Mouse (Mus musculus) liver, postnatal 0 days (tissue): ENCODE results near the gene Mafk. TPM values are rescaled to one million over a fixed set of nuclear protein-coding genes. Genes with fewer than 3 reads are reported as not detected.
"Not testable (repeated sequence)": the region's sequence is repeated elsewhere in the genome, so short reads cannot be mapped to it uniquely, and the experiment has no call there.

Source experiments
- ATAC-seq: fragments of 200-750 bp; cut with Nextera tagmentation; 2 replicates; pipeline ENCODE4 v1.8.0; 2017; ENCODE audit warnings: mild to moderate bottlenecking, moderate library complexity
- DNase-seq: peaks from one replicate; pipeline ENCODE4 v3.0.0-alpha.2; 2016
- H3K27ac ChIP-seq: fragments of 300-500 bp; sonication (generic); 2 replicates; pipeline ENCODE4 v1.5.1; 2014; ENCODE audit warnings: antibody characterized with exemption, moderate library complexity, mild to moderate bottlenecking, low read depth
- H3K27me3 ChIP-seq: fragments of 300-500 bp; sonication (generic); 2 replicates; pipeline ENCODE4 v1.6.1; 2014; ENCODE audit warnings: low read length, control low read depth, mixed read lengths; ENCODE audit not compliant: insufficient read depth
- H3K36me3 ChIP-seq: fragments of 300-500 bp; sonication (generic); replicated peaks from 2 replicates; pipeline ENCODE4 v1.6.1; 2014; ENCODE audit warnings: mild to moderate bottlenecking, control low read depth, low read length, moderate library complexity, mixed read lengths; ENCODE audit not compliant: insufficient read depth
- H3K4me1 ChIP-seq: fragments of 300-500 bp; sonication (generic); 2 replicates; pipeline ENCODE4 v1.6.1; 2014; ENCODE audit warnings: antibody characterized with exemption, mild to moderate bottlenecking, control low read depth; ENCODE audit not compliant: insufficient read depth
- H3K4me2 ChIP-seq: fragments of 300-500 bp; sonication (generic); 2 replicates; pipeline ENCODE4 v1.6.1; 2014; ENCODE audit warnings: low read depth, mild to moderate bottlenecking, low read length, moderate library complexity, mixed read lengths
- H3K4me3 ChIP-seq: fragments of 300-500 bp; sonication (generic); 2 replicates; pipeline ENCODE4 v1.5.1; 2014; ENCODE audit warnings: low read depth, low read length
- H3K9ac ChIP-seq: fragments of 300-500 bp; sonication (generic); replicated peaks from 2 replicates; pipeline ENCODE4 v1.6.1; 2014; ENCODE audit warnings: mild to moderate bottlenecking, moderate library complexity
- H3K9me3 ChIP-seq: fragments of 300-500 bp; sonication (generic); 2 replicates; pipeline ENCODE4 v1.6.1; 2016; ENCODE audit warnings: mild to moderate bottlenecking, control low read depth, low read length, mixed read lengths
- CTCF ChIP-seq: sonication (generic); IDR thresholded peaks from 2 replicates; pipeline ENCODE4 v1.5.1; 2016; ENCODE audit warnings: antibody characterized with exemption, low read depth
- EP300 ChIP-seq: IDR thresholded peaks from 2 replicates; pipeline ENCODE4 v1.6.1; 2016; ENCODE audit warnings: antibody characterized with exemption, low read depth, mild to moderate bottlenecking
- WGBS: fragments of 180-500 bp; shearing (Covaris S2); extraction: QIAGEN DNeasy Blood & Tissue Kit; methylation state at CpG from one replicate; pipeline ENCODE4 v1.1.7; 2014; ENCODE audit not compliant: insufficient replicate concordance; 5-methylcytosine and 5-hydroxymethylcytosine counted together
- polyA plus RNA-seq: library from polyadenylated mRNA; unstranded; fragments of >200 nt; fragmentation: Nextera tagmentation; extraction: Ambion mirVana; gene quantifications from 2 replicates; pipeline ENCODE4 v1.2.1, GENCODE M21; 2015

Mafk gene
- 15.7 and 19.1 TPM in 2 replicates for polyA plus RNA-seq

DNA sequence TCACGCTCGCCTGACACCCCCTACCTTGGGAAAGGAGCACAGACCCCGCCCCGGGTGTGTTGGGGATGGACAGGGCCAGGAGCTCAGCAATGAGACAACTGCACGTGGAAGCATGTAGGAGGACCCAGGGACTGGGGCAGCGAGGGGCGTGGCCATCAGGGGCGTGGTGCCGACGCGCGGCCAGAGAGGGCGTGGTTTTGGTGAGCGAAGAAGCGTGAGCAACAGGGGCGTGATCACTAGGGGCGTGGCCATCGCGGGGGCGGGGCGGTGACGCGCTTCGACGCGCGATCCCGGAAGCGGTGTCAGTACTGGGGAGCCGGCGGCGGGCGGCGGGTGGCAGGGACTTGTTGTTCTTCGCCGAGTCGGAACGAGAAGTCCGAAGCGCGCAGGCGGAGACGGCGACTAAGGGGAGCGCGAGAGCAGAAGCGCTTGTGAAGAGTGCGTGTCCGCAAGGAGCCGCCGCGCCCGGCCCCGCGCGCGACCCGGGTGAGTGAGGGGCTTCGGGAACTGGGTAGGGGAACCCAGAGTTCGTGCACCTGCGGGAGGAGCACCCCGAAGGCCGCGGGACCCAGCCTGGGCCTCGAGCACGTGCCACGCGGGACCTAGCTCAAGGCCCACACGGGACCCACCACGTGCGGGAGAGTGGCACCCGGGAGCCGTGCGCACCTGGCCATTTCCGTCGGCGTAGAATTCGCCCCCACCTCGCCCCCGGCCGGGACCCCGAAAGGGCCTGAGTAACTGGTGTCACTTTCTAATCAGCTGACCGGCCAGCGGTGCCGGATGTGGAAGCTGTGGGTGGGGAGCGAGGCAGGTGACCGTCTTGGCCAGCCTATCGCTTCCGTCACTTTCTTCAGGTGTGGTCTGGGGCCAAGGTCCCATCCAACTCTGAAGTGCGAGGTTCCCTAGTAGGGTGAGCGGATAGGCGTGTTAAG lies at the start of gene Mafk:
Gene Mafk (plus strand): TSS at position 287 of the 932 bp plus-strand sequence.
- H3K9me3 ChIP-seq, result no peaks in the 10 kb centered on the region
- WGBS, result 4% methylated on average over 91 of the region's 92 CpGs
- DNase-seq, result peak; percentile 100
- peak within 1 kb of the TSS; percentile 100 for H3K4me3 ChIP-seq
- peaks cover 8% of the 10 kb centered on the region; the same call in 1 of the 2 replicates for H3K36me3 ChIP-seq
- H3K4me1 ChIP-seq, result peaks cover 54% of the 10 kb centered on the region
- H3K4me2 ChIP-seq, result peak within 1 kb of the TSS; percentile 94
- TF ChIP-seq EP300, result no peak; the same call in 1 of the 2 replicates
- TF ChIP-seq CTCF, result peak; percentile 42
- H3K27ac ChIP-seq, result peak within 1 kb of the TSS; percentile 99
- peak; percentile 89 for ATAC-seq
- H3K9ac ChIP-seq, result peak within 1 kb of the TSS; percentile 100
- H3K27me3 ChIP-seq, result no peaks in the 10 kb centered on the region

DNA sequence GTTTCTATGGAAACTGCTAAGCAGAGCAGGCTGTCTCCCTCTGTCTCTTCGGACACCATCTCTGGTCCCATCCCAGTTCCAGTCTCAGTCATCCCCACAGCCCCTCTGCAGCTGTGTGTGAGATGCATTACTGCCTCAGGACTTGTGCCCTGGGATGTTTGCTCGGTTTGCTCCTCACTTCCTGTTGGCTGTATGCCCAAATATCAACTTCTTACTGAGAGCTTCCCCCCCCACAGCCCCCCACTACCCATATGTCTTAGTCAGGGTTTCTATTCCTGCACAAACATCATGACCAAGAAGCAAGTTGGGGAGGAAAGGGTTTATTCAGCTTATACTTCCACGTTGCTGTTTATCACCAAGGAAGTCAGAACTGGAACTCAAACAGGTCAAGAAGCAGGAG lies 48.7 kb upstream of the Mafk start:
- DNase-seq, H3K36me3 ChIP-seq, ATAC-seq, H3K4me3 ChIP-seq, H3K4me2 ChIP-seq, H3K27ac ChIP-seq, H3K9me3 ChIP-seq, H3K27me3 ChIP-seq, H3K9ac ChIP-seq: not testable (repeated sequence)
- H3K4me1 ChIP-seq, result peaks cover 14% of the 10 kb centered on the region
- 42% methylated on average over 3 of the region's 3 CpGs for WGBS

DNA sequence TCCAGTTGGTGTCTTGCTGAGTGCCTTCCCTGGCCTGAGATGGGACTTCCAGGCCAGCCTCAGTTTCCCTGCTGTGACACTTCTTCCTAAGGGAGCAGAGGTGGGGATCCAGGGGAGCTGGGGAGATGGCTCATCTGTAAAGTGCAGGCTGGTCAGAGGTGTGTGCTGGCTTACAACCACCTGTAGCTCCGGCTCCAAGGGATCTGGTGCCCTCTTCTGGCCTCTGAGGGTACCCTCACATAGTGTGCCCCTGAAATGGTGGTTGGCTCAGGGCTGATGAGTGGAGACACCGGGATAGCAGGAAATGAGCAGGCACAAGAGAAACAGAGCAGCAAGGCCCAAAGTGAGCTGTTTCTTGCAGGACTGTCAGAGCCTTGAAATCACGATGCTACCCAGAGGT lies 45.5 kb upstream of the Mafk start:
- H3K9me3 ChIP-seq, result no peaks in the 10 kb centered on the region
- H3K4me3 ChIP-seq, result no peak overlapping the region
- WGBS, result 8% methylated on average over 3 of the region's 3 CpGs
- no peak overlapping the region for H3K9ac ChIP-seq
- H3K4me1 ChIP-seq, result peaks cover 6% of the 10 kb centered on the region
- H3K36me3 ChIP-seq, result peaks cover 3% of the 10 kb centered on the region; the same call in 1 of the 2 replicates
- H3K27me3 ChIP-seq, result no peaks in the 10 kb centered on the region
- ATAC-seq (peak; percentile 85), DNase-seq (peak; percentile 80)
- no peak overlapping the region for H3K27ac ChIP-seq
- peak; percentile 96 for TF ChIP-seq CTCF
- TF ChIP-seq EP300, result no peak
- no peak overlapping the region for H3K4me2 ChIP-seq

DNA sequence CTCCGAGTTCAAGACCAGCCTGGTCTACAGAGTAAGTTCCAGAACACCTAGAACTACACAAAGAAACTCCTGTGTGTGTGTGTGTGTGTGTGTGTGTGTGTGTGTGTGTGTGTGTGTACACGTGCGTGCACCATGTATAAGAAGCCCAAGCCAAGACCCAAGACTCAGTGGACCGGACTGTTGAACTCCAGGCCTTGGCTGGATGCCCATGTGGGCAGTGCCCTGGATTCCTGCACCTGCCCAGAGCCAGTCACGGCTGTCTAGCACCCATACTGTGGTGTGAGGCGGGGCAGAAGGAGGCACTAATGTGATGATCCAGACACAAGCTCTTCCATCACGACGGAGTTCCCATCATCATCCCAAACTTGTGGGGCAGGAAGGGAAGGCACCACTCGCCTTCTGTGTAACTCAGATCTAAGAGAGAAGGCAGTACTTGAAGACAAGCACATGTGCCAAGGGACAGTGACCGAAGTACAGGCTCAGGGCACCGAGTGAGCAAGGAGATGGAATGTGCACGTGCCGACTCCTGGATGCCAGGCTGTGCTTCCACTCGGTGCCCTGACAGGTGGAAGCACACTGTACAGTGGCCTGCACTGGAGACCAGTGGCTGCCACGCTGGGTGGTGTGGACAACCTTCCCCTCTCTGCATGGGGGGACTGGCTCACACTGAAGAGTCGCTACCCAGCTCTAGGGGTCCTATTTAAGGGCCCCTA lies 41.7 kb upstream of the Mafk start:
- no peaks in the 10 kb centered on the region for H3K4me1 ChIP-seq
- no peak for ATAC-seq
- no peak for TF ChIP-seq CTCF
- TF ChIP-seq EP300, result no peak
- no peak for DNase-seq
- no peak overlapping the region for H3K9ac ChIP-seq
- H3K9me3 ChIP-seq, result no peaks in the 10 kb centered on the region
- WGBS, result 82% methylated on average over 15 of the region's 16 CpGs
- H3K27ac ChIP-seq, result no peak overlapping the region
- peaks cover 14% of the 10 kb centered on the region; the same call in 1 of the 2 replicates for H3K36me3 ChIP-seq
- H3K4me2 ChIP-seq, result no peak overlapping the region
- H3K27me3 ChIP-seq, result no peaks in the 10 kb centered on the region
- no peak overlapping the region for H3K4me3 ChIP-seq

DNA sequence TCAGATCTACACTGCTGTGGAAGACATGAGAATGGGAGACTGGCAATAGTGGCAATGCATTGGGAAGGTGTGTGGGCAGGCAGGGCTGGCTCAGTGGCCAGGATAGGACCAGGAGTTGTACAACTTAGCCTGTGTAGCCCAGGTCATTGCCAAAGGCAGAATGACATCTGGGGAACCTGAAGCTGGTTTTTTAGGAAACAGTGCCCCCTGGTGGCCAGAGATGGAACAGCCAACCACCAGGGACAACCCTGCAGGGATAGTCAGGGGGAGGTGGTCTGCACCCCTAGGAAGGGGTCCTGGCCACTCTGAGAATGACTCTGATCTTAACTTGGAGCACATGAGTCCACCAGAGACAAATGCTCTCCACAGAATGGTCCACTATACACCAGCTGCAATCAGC lies 40.8 kb upstream of the Mafk start:
- Histone ChIP-seq H3K36me3 (peaks cover 15% of the 10 kb centered on the region; the same call in 1 of the 2 replicates), H3K9me3 (no peaks in the 10 kb centered on the region), H3K4me3 (no peak overlapping the region), H3K27me3 (no peaks in the 10 kb centered on the region), H3K4me2 (no peak overlapping the region), H3K4me1 (no peaks in the 10 kb centered on the region), H3K9ac (no peak overlapping the region), H3K27ac (no peak overlapping the region)
- ATAC-seq, result peak; percentile 40
- TF ChIP-seq CTCF, result peak; percentile 95
- no peak for TF ChIP-seq EP300
- DNase-seq, result peak; percentile 84

DNA sequence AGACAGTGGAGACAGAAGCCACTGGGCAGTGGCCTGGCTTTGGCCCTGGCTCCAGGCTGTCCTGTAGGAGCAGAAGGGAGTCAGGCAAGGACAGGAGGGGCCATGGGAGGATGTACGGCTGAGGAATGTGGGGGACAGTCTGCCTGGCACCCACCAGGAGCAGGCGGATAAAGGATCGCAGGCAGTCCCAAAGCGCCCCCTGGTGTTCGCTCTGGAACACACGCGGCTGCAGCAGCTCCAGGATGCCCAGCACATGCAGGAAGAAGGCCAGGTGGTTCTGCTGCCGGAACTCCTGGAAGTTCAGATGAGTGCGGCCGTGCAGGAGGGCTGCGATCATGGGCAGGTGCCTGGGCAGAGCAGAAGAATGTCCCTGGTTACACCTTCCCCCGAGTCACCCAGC lies 36.6 kb upstream of the Mafk start:
- peak; percentile 86 for TF ChIP-seq CTCF
- no peak for TF ChIP-seq EP300
- H3K9ac ChIP-seq, result no peak overlapping the region
- WGBS, result 37% methylated on average over 12 of the region's 12 CpGs
- H3K4me3 ChIP-seq, result no peak overlapping the region
- peak; percentile 75 for DNase-seq
- no peaks in the 10 kb centered on the region for H3K27me3 ChIP-seq
- no peak for ATAC-seq
- no peaks in the 10 kb centered on the region for H3K9me3 ChIP-seq
- H3K27ac ChIP-seq, result no peak overlapping the region
- peaks cover 38% of the 10 kb centered on the region for H3K36me3 ChIP-seq
- H3K4me1 ChIP-seq, result no peaks in the 10 kb centered on the region
- H3K4me2 ChIP-seq, result no peak overlapping the region
